Comparison of ENCODE assay signal across 18 mouse cellular contexts in the genomic region with DNA sequence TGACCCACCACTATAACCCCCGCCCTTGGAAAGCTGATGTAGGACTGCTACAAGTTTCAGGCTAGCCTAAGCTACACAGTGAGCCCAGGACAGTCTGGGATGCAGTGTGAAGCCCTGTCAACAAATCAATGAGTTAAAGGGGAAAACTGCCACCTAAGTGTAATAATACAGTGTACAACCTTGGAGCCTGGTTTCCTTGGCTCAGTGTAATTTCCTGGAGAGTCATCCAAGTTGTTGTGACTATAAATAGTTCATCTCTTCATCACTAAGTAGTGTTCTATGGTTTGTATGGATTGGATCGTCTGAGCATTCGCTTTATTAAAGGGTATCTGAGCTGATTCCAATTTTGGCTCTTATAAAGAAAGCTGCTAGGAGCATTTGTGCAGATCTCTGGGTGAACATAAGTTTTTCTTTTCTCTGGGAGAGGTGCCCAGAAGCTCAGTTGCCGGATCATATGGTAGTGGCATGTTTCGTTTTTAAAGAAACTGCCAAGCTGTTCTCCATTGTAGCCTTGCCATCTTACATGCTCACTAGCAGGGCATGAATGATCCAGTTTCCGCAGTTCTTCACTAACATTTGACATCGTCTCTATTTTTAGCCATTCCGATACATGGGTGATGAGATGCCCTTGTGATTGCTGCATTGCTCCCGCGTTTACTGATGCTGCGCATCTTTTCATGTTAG. TPM values are rescaled to one million over a fixed set of nuclear protein-coding genes. Genes with fewer than 3 reads are reported as not detected.
DNase-seq lines count a peak whose midpoint lies in the region; ATAC-seq and TF ChIP-seq lines count a peak whose summit lies in the region.
"Had no signal": no experiment of that assay in that cellular context is flagged by ENCODE, and none has a peak within 500 bp of the region (broad histone marks: within the 10 kb centered on the region; RNA-seq: fewer than 3 reads in every experiment).

No protein-coding gene starts in this region.

- H3K9ac ChIP-seq in lung, embryonic 15.5 days = no peak overlapping the region
- H3K9ac ChIP-seq in forebrain, embryonic 16.5 days (replicated peaks; ENCODE audit: low read depth, low read length) = no peak overlapping the region
- H3K9ac ChIP-seq: embryonic facial prominence, embryonic 12.5 days had no signal

- no peak overlapping the region for H3K4me2 ChIP-seq in lung, embryonic 15.5 days
- H3K4me2 ChIP-seq in forebrain, embryonic 16.5 days (ENCODE audit: low read length) = no peak overlapping the region
- H3K4me2 ChIP-seq in myocyte (ENCODE audit: low read depth) = peak overlapping the region; percentile 18
- H3K4me2 ChIP-seq: embryonic facial prominence, embryonic 12.5 days had no signal

- TF ChIP-seq POLR2A in myocyte (IDR thresholded peaks at IDR 0.05; ENCODE audit: insufficient read length, low read depth) = no peak

- H3K4me1 ChIP-seq in lung, embryonic 15.5 days = peaks cover 26% of the 10 kb centered on the region
- H3K4me1 ChIP-seq in forebrain, embryonic 16.5 days (replicated peaks; ENCODE audit: control insufficient read depth, insufficient read depth, low read length) = peaks cover 26% of the 10 kb centered on the region
- H3K4me1 ChIP-seq: embryonic facial prominence, embryonic 12.5 days had no signal

- H3K27me3 ChIP-seq in lung, embryonic 15.5 days = no peaks in the 10 kb centered on the region
- H3K27me3 ChIP-seq in forebrain, embryonic 16.5 days (replicated peaks; ENCODE audit: control insufficient read depth, insufficient read depth, low read length) = no peaks in the 10 kb centered on the region
- H3K27me3 ChIP-seq in myocyte (ENCODE audit: control insufficient read depth, insufficient read depth, insufficient read length) = peaks cover 32% of the 10 kb centered on the region
- H3K27me3 ChIP-seq: embryonic facial prominence, embryonic 12.5 days; Patski had no signal

- H3K4me3 ChIP-seq in lung, embryonic 15.5 days = no peak overlapping the region
- H3K4me3 ChIP-seq in forebrain, embryonic 16.5 days (replicated peaks; ENCODE audit: low read length) = no peak overlapping the region
- no peak overlapping the region for H3K4me3 ChIP-seq in myocyte
- H3K4me3 ChIP-seq: embryonic facial prominence, embryonic 12.5 days had no signal

- no peaks in the 10 kb centered on the region for H3K9me3 ChIP-seq in lung, embryonic 15.5 days
- no peaks in the 10 kb centered on the region for H3K9me3 ChIP-seq in forebrain, embryonic 16.5 days (ENCODE audit: control insufficient read depth, low read length)
- H3K9me3 ChIP-seq: embryonic facial prominence, embryonic 12.5 days had no signal

- ATAC-seq in frontal cortex, adult (ENCODE audit: low TSS enrichment) = peak; percentile 79
- ATAC-seq in lung, embryonic 15.5 days (ENCODE audit: borderline replicate concordance, extremely low read depth, low FRiP score, low TSS enrichment) = peak; percentile 17; the same call in 1 of the 2 replicates
- ATAC-seq in forebrain, embryonic 16.5 days = peak; percentile 87
- ATAC-seq: midbrain, embryonic 16.5 days; Patski had no signal

- 80% methylated on average over 11 of the region's 11 CpGs for WGBS in lung, embryonic 15.5 days
- WGBS in forebrain, embryonic 16.5 days = 60% methylated on average over 11 of the region's 11 CpGs

- H3K36me3 ChIP-seq in lung, embryonic 15.5 days = no peaks in the 10 kb centered on the region
- no peaks in the 10 kb centered on the region for H3K36me3 ChIP-seq in forebrain, embryonic 16.5 days (ENCODE audit: control insufficient read depth, insufficient read depth)
- no peaks in the 10 kb centered on the region for H3K36me3 ChIP-seq in myocyte (ENCODE audit: control insufficient read depth, insufficient read depth)
- H3K36me3 ChIP-seq: embryonic facial prominence, embryonic 12.5 days had no signal

- no peaks in the 10 kb centered on the region for H3K79me2 ChIP-seq in myocyte (ENCODE audit: control insufficient read depth, insufficient read depth)

- DNase-seq in frontal cortex, postnatal 14 days (ENCODE audit: low spot score in 2 of 2) = no peak
- DNase-seq in lung, postnatal 14 days = no peak
- DNase-seq in urinary bladder, postnatal 25 days (ENCODE audit: low spot score) = no peak
- DNase-seq in ovary, postnatal 36 days (ENCODE audit: low spot score) = no peak
- DNase-seq: adrenal gland, postnatal 14 days; gastrocnemius, postnatal 10 days; kidney, adult 18-20 months; lung, adult 18-20 months; thymus, postnatal 14 days had no signal

- H3ac ChIP-seq in myocyte (ENCODE audit: control insufficient read depth, insufficient read length) = no peak overlapping the region

- no peak overlapping the region for H3K27ac ChIP-seq in lung, embryonic 15.5 days
- peak overlapping the region; percentile 49 for H3K27ac ChIP-seq in forebrain, embryonic 16.5 days (ENCODE audit: low read length)
- H3K27ac ChIP-seq: embryonic facial prominence, embryonic 12.5 days had no signal

TF ChIP-seq in myocyte, 11 proteins besides CTCF, POLR2A, EP300 and RAD21:
- TF ChIP-seq MYOD1 (IDR thresholded peaks at IDR 0.05; ENCODE audit: control insufficient read depth in 1 of 3, insufficient read length in 2 of 3, low read depth in 2 of 3) (no peak), USF1 (IDR thresholded peaks at IDR 0.05; ENCODE audit: low read depth) (no peak), TCF12 (IDR thresholded peaks at IDR 0.05; ENCODE audit: insufficient read depth, poor library complexity, severe bottlenecking) (no peak), CEBPB (IDR thresholded peaks at IDR 0.05; ENCODE audit: insufficient read depth, poor library complexity, severe bottlenecking) (no peak), SRF (IDR thresholded peaks at IDR 0.05; ENCODE audit: control insufficient read depth, insufficient read length, low read depth) (no peak), REST (IDR thresholded peaks at IDR 0.05; ENCODE audit: insufficient read depth, insufficient read length) (no peak), MYOG (IDR thresholded peaks at IDR 0.05; ENCODE audit: control insufficient read depth in 1 of 3, insufficient read depth in 1 of 3, insufficient read length in 2 of 3, low read depth in 2 of 3) (no peak), E2F4 (IDR thresholded peaks at IDR 0.05; ENCODE audit: insufficient read depth) (no peak), POLR2AphosphoS2 (IDR thresholded peaks at IDR 0.05; ENCODE audit: insufficient read length, low read depth) (no peak), TCF3 (IDR thresholded peaks at IDR 0.05; ENCODE audit: insufficient read length, low read depth) (no peak), MAX (IDR thresholded peaks at IDR 0.05; ENCODE audit: low read depth) (no peak)

RNA-seq across cellular contexts. Expression of a gene that starts 5.1 kb away (rescaled TPM):
- polyA plus RNA-seq in lung, embryonic 15.5 days (2015; fragmentation: Nextera tagmentation; extraction: Ambion mirVana) = not detected in 2 replicates
- polyA plus RNA-seq in forebrain, embryonic 16.5 days (2015; fragmentation: Nextera tagmentation; extraction: Ambion mirVana) = not detected in 2 replicates
- polyA plus RNA-seq in myocyte (2012; fragmentation: generic; extraction: Trizol) = not detected
- polyA plus RNA-seq: cerebellum, adult 2 months; embryonic facial prominence, embryonic 12.5 days; hindbrain, embryonic 11.5 days; midbrain, embryonic 16.5 days; Patski had no signal

RNA-seq across cellular contexts. Expression of a gene that starts 13.1 kb away (rescaled TPM):
- 2.4 and 2.6 TPM in 2 replicates for polyA plus RNA-seq in lung, embryonic 15.5 days (2015; fragmentation: Nextera tagmentation; extraction: Ambion mirVana)
- polyA plus RNA-seq in forebrain, embryonic 16.5 days (2015; fragmentation: Nextera tagmentation; extraction: Ambion mirVana) = 0.96 and 0.99 TPM in 2 replicates
- polyA plus RNA-seq in myocyte (2012; fragmentation: generic; extraction: Trizol) = not detected
- polyA plus RNA-seq: Patski had no signal

RNA-seq across cellular contexts. Expression of a gene that starts 18.9 kb away (rescaled TPM):
- polyA plus RNA-seq in lung, embryonic 15.5 days (2015; fragmentation: Nextera tagmentation; extraction: Ambion mirVana) = 56.6 and 60.4 TPM in 2 replicates
- 61.4 and 68.7 TPM in 2 replicates for polyA plus RNA-seq in forebrain, embryonic 16.5 days (2015; fragmentation: Nextera tagmentation; extraction: Ambion mirVana)
- 30.4 TPM for polyA plus RNA-seq in myocyte (2012; fragmentation: generic; extraction: Trizol)

RNA-seq across cellular contexts. Expression of a gene that starts 20.0 kb away (rescaled TPM):
- polyA plus RNA-seq in lung, embryonic 15.5 days (2015; fragmentation: Nextera tagmentation; extraction: Ambion mirVana) = 67.2 and 75.3 TPM in 2 replicates
- 42.6 and 55.6 TPM in 2 replicates for polyA plus RNA-seq in forebrain, embryonic 16.5 days (2015; fragmentation: Nextera tagmentation; extraction: Ambion mirVana)
- polyA plus RNA-seq in myocyte (2012; fragmentation: generic; extraction: Trizol) = 3.7 TPM

RNA-seq across cellular contexts. Expression of a gene that starts 38.2 kb away (rescaled TPM):
- 66.9 and 74.4 TPM in 2 replicates for polyA plus RNA-seq in lung, embryonic 15.5 days (2015; fragmentation: Nextera tagmentation; extraction: Ambion mirVana)
- 17.6 and 23.4 TPM in 2 replicates for polyA plus RNA-seq in forebrain, embryonic 16.5 days (2015; fragmentation: Nextera tagmentation; extraction: Ambion mirVana)
- polyA plus RNA-seq in myocyte (2012; fragmentation: generic; extraction: Trizol) = 61.6 TPM

Comparison
In these comparisons a context has a peak if more than half of its experiments do, and no peak if none do; other contexts are left out.
1. ATAC-seq: peak in every context shown above with its lines; median percentile 87 in forebrain, embryonic 16.5 days; 79 in frontal cortex, adult; 17 in lung, embryonic 15.5 days.